Mouse (Mus musculus): ENCODE data around the gene Hcrtr1.

Gene Hcrtr1

DNA sequence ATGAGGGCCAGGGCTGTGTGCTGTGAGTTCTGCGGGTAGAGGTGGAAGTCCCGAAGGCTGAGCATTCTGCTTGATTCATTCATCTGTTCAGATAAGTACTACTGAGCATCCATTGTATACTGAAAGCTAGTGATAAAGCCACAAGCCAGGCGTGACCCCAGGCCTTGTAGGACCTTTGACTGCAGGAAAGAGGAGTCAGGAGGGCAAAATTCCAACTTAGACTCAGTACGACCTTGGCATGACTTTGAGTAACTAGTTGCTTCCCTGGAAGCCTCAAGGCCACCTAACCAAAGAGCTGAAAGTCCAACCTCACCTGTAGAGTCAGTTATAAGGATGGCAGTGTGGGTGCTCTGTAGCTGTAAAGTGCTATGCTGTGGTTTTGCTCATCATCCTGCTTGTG lies 18.4 kb downstream of the Hcrtr1 start:
- DNase-seq, result no peak

DNA sequence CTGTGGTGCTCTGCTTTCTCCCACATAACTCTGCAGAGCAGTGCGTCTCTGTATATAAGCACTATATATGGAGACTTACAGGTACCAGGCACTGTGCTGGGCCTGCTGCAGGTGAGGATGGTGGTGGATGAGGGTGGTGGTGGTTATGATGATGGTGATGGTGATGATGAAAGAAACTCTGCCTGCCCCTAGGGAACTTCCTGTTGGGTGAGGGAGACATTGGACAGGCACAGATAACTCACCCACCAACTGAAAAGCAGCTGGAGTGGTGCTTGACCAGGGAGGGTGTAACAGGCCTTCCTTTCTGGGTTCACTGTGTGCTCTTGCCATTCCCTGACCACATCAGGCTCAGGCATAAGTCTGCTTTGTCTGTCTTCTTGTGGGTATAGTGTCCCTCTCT lies 26.4 kb downstream of the Hcrtr1 start:
- no peak for DNase-seq

DNA sequence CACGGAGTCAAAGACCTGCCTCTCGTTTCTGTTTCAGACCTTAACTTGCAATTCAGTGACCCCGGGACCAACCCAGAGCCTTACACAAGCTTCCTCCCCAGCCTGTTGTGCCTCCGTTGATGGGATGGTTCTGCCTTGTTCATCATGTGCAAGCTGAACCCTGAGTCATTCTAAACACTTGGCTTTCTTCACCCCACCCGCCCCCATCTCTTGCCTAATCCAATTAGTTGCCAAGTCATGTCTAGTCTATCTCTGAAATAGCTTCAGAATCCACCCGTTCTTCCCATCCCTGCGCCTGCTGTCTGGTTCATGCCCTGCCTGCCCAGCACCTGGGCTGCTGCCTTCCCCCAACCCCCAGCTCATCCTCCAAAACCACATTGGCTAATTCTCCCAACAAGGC lies 26.9 kb downstream of the Hcrtr1 start:
- DNase-seq, result no peak

DNA sequence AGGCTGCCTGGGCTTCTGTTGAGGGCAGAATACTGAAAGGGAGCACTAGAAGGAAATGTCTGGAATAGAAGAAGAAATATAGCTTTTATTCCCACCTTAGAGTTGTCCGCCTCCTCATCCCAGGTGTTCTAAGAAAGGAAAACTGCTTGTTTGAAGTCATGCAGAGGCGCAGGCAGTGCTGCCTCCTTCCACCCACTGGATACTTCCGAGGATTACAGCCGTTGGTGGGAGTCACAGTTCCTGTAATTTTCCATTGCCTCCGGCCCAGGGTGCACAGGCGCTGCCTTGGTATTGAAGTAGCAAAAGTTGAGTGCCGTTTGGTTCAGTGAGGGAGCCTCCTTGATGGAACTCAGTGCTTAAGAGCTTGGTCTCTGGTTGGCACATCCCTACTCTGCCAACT lies 29.1 kb downstream of the Hcrtr1 start:
- DNase-seq, result peak; percentile 42

DNA sequence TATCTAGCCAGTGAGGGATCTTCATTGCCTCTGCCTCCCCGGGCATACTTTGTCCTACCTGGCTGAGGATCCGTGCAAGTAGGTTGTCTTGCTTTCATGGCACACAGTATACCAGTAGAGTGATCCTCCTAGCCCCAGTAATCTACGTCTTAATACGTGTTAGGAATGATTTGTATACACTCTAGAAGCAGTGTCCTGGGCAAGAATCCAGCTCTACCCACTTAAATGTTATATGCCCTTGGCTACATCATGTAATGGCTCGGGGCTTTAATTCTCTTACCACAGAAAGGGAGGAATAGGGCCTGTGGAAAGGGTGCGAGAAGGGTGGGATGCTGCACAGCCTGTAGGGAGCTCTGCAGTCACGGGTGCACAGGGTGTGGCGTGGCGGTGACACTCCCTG lies 29.5 kb downstream of the Hcrtr1 start:
- no peak for DNase-seq

DNA sequence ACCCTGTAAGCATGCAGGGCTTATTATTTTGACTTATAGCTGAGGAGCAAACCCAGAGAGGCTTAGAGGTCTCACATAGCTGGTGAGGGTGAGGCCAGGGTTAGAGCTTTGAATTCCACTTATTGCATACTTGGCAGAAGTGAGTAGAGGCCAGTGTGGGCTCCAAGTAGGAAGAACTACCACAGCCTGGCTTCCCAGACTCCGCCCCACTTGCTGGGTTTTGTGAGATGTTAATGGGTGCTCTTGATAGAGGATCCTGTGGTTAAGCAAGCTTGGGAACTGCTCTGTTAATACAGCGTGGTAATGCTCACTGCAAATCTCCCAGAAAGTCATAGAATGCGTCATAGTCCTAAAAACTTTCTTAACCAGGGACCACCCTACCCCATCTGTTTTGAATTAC lies 30.2 kb downstream of the Hcrtr1 start:
- no peak for DNase-seq

DNA sequence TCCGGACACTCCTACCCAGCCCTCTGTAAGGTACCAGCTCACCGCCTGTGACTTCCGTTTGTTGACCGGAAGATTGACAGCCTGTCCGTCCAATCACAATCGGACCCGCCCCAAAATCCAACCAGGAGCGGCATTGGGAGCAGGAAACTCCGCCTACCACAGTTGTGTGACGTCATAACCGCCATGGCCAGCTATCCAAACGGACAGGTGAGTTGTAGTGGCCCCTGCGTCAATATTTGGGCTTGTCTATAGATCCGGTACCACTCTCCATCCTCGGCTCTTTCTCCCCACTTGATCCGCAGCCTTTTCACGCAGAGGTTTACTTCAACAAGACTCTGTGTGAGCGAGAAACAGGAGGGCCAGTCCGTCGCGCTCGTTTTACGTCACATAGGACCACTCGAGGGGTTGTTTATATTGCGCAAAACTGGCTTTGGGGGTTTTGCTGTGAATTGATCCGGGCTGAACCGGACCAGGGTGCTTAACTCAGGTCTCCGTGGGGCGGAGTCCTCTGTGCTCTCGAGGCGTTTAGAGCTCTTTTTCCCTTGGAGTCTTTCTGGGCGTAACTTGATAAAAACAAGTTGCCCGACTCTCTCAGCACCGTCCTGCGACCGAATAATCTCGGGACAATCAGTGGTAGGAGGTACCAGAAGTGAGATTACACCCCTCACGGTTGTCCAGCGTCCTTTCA lies 31.6 kb downstream of the Hcrtr1 start:
- peak; percentile 100 for DNase-seq

DNA sequence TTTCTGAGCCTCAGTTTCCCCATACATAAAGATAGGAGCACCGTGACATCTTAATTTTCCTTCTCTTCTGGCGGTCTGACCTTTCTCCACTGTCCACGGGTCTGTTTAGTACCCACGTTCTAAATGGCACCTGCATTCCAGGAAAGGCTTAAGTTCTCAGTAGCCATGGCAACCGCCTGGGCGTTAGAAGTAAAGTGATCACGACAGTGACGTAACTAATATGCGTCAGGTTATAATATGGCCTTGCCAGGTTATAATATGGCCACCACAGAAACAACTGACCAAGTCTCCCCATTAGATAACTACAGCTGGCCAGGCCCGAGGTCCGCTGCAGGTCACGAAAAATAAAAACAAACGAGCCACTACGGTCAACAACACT lies 32.1 kb downstream of the Hcrtr1 start:
- no peak for DNase-seq

DNA sequence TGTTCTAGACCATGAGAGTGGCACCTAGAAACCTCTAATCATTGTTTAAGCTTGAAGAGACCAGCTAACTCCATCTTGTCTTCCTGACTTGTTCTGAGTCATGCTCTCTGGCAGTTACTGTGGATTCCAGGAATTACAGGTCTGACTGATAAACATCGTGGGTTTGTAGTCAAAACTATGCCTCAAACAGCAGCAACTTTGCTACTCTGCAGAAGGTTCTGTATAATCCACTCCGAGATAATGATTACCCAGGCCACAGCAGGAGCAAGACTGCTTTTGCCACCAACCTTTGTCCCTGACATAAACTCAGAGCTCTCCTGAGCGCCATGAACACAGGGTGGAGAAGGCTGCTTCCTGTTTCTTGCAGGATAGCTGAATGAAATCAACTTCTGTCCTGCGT lies 34.6 kb downstream of the Hcrtr1 start:
- DNase-seq, result peak; percentile 76

DNA sequence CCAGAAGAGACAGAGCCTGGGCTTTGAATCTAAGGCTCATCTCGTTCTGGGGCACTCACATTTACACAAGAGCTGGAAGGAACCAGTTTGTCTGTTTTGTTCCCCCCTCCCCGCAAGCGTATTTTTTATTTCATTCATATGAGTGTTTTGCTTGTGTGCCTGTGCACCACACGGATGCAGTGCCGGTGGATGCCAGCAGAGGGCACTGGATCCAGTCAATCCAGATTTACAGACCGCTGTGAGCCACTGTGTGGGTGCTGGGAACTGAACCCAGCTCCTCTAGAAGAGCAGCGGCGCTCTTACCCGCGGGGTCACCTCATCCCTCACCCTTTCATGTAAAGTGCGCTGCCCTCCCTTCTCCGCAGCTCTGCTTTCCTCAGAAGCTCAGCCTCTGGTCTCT lies 35.5 kb downstream of the Hcrtr1 start:
- DNase-seq, result no peak

DNA sequence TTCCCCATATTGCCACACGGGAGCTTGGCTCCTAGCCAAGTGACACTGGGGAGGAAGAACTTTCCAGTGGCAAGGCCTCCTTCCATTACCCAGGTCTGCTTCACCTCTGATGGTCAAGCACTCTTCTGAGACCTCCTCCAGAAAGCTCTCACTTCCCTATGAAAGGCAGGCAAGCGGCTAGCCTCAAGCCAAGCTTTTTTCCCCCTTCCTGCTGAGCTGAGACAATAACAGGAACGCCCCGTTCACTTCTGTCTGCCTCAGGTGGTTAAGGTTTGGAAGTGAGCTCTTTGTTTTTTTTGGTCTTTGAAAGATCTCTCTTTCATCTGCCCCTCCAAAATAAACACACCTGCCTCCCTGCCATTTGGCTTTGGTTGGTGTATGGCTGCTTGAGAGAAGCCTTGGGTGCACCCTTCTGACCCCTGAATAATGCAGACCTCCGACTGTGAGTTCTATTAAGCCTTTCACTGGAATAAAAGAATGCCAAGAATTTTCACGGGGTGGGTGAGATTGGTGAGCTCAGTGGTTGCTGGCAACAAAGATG lies 37.0 kb downstream of the Hcrtr1 start, which contains the start of gene Pef1:
TSS of gene Pef1 (plus strand) at position 448 of the 541 bp plus-strand sequence.
- DNase-seq, result no peak

DNA sequence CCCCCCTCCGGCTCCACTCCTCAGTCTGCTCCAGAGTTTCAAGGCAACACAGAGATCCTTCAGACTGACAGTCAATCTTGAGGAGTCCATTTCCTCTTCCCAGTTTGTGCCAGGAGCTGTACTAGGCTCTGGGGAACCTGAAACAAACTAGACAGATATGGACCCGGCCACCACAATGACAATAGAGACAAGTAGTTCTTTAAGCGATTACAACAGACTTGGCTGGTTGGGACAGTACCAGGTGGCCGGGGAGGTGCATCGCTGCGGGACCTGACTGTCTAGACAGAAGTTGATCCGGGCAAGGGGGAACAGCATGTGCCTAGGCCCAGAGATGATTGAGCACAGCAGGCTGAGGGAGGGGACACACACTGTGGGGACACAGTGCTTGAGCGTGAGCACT lies 38.0 kb downstream of the Hcrtr1 start:
- no peak for DNase-seq

DNA sequence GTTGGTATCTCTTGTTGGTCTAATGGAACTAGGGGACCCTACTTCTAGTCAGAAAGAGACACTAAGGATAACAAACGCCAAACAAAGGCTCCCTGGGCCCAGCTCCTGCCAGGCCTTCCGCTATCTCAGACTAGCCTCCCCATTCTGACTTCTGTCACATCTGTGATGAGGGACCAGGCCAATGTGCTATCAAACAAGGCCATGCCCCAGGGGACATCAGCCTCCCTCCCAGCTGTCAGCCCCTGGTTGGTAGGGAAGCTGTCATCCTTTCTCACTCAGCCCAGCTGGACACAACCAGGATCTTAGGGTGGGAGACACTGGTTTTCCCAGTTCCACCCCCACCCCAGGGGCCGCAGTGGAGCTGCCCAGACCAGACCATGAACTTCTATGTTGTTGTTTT lies 44.0 kb downstream of the Hcrtr1 start:
- no peak for DNase-seq

DNA sequence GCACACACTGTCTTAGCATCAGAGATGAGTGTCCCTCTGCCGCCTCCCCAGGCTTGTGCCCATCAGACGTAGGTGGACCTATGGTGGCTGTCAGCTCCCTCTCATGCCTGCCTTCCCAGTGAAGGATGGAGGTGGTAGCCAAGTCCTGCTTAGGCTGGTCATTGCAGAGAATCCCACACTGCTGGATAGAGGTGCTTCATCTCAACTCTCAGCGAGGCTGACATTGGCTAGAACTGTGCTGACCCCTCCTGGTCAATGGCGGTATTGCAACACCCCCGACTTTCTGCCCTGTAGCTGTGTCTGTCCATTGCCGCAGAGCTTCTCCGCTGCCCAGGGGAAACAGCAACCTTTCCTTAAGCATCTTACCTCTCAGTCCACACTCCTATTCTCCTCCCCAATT lies 51.9 kb downstream of the Hcrtr1 start:
- DNase-seq, result peak; percentile 92

DNA sequence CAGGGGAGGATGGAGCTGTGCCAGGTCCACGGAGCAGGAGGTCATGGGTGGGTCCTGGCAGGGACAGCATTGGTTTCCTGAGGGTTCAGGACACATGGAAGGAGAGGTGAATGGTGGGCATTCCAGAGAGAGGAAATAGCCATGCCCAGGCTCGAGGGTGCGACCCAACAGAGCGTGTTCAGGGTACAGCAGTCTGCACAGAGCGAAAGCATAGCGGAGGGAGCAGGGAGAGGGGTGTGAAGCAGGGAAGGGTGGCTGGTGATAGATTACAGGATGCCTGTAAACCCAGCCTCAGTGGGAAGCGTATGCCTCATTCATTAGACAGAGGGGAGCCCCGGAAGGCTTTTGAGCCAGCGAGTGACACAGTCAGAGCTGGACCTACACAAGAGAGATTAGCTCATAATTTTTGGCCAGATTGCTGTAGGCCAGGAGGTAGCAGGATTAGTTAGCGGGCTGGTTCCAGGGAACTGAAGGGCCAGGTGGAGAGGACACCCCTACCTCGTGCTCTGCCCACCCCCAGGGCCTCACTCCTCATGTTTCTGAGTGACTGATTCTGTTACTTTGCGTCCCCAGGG lies 53.8 kb downstream of the Hcrtr1 start:
- no peak for DNase-seq

DNA sequence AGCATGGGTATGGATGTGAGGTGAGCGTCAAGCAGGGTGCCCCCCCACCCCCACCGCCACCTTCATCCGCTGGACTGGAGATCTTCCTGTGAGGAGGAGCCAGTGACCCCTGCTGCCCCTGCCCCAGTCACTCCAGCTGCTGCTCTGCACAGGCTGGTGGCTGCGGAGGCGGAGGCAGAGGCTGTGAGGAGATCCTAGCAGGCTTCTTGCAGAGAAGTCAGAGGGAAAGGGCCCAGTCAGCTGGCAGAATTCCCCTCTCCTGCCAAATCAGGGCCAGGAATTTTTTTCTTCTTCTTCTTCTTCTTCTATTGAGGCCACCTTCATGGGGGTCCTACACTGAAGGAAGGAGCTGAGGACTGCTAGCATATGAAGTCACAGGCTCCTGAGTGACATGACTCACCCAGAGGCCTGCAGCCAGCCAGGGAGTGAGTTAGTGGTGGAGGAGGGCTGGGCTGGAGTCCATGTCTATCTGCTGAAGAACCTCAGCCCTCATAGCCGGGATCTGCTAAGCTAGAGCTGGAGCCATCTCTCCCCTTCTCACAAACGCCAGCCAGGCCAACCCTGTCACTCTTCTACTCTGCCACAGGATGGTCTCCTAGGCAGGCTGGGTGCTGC lies 54.7 kb downstream of the Hcrtr1 start:
- no peak for DNase-seq

DNA sequence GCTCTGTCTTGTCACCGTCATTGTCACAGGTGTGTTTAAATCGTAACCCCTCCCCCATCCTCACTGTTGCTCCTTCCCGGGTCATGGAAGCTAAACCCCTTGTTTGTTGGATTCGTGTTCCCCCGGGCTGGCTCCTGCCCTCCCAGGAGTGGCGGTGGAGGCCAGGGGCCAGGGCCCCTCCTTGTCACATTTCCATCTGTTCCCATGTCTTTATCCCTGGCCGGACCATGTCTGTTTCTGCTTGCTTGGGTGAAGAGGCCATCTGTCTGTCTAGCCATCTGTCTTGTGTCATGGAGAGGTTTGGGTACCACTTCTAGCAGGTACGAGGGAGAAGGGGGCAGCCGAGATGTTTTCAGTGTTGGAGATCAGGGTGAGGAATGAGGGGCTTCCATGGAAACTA lies 56.9 kb downstream of the Hcrtr1 start:
- DNase-seq, result no peak

DNA sequence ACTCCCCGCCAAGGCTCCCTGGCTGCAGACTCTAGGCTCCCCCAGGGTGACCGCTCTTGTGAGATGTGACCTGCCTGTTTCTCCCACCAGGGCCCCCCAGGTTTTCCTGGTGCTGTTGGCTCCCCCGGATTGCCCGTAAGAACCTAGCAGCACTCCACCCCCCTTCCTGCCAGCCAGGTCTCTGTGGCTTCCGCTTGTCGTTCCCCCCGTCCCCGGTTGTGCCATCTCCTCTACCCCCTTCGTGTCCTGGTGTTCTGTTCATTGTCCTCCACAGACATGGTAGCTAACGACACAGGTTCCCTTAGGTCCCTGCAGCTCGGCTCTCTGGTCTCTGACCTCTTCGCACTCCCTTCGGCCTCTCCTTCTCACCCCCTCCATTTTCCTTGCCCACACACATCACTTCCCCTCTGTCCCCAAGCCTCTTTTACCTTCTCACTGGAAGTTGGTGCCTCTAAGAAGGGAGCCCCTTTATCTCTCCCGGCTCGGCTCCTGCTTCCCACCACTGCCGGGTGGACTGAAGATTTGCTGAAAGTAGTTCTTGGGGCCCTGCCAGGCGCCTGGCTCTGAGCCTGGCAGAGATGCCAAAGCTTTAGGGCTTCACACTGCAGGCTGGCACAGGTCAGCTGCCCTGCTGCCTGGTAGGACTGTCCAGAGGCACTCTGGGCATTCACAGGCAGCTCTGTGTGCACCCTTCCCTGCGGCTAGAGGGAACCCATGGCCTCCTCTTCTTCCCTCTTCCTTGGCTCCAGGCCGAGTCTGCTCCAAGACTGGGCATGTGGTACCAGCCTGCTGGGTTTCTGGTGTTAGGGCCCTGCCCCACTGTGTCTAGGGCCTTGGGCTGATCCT lies 57.6 kb downstream of the Hcrtr1 start:
- peak; percentile 83 for DNase-seq

Data from kidney, postnatal 14 days (tissue).